Mouse (Mus musculus) hindbrain, embryonic 14.5 days (tissue): ENCODE measurements at regions not wholly inside any gene's neighbourhood (a gene's known extent, or its start where the extent isn't known, plus 50 kb on each side); places are given as distances from the start of the nearest gene placed in this dataset.
"Not testable (repeated sequence)": the region's sequence is repeated elsewhere in the genome, so short reads cannot be mapped to it uniquely, and the experiment has no call there.

ENCODE experiments used
- ATAC-seq: fragments of 200-750 bp; cut with Nextera tagmentation; 2 replicates; pipeline ENCODE4 v1.8.0; 2017; ENCODE audit warnings: moderate number of reproducible peaks, mild to moderate bottlenecking, moderate TSS enrichment, moderate library complexity; ENCODE audit not compliant: low FRiP score
- DNase-seq: peaks from one replicate; pipeline ENCODE4 v3.0.0-alpha.2; 2015; ENCODE audit warnings: low spot score
- H3K27ac ChIP-seq: fragments of 300-500 bp; sonication (generic); 2 replicates; pipeline ENCODE4 v1.5.1; 2014; ENCODE audit warnings: mild to moderate bottlenecking, moderate library complexity
- H3K27me3 ChIP-seq: fragments of 300-500 bp; sonication (generic); 2 replicates; pipeline ENCODE4 v1.6.1; 2014; ENCODE audit warnings: mild to moderate bottlenecking, low read length, mixed read lengths; ENCODE audit not compliant: control insufficient read depth, insufficient read depth
- H3K36me3 ChIP-seq: fragments of 300-500 bp; sonication (generic); replicated peaks from 2 replicates; pipeline ENCODE4 v1.6.1; 2014; ENCODE audit not compliant: control insufficient read depth, insufficient read depth
- H3K4me1 ChIP-seq: fragments of 300-500 bp; sonication (generic); replicated peaks from 2 replicates; pipeline ENCODE4 v1.6.1; 2014; ENCODE audit warnings: antibody characterized with exemption, low read length, mixed read lengths; ENCODE audit not compliant: control insufficient read depth, insufficient read depth
- H3K4me2 ChIP-seq: fragments of 300-500 bp; sonication (generic); replicated peaks from 2 replicates; pipeline ENCODE4 v1.6.1; 2014; ENCODE audit warnings: mild to moderate bottlenecking, moderate library complexity
- H3K4me3 ChIP-seq: fragments of 300-500 bp; sonication (generic); replicated peaks from 2 replicates; pipeline ENCODE4 v1.5.1; 2014; ENCODE audit warnings: mild to moderate bottlenecking, low read length
- H3K9ac ChIP-seq: fragments of 300-500 bp; sonication (generic); 2 replicates; pipeline ENCODE4 v1.6.1; 2014
- H3K9me3 ChIP-seq: fragments of 300-500 bp; sonication (generic); 2 replicates; pipeline ENCODE4 v1.6.1; 2016; ENCODE audit warnings: low read length; ENCODE audit not compliant: control insufficient read depth
- WGBS: fragments of 180-500 bp; shearing (Covaris S2); extraction: QIAGEN DNeasy Blood & Tissue Kit; methylation state at CpG from one replicate; pipeline ENCODE4 v1.1.7; 2014; 5-methylcytosine and 5-hydroxymethylcytosine counted together

DNA sequence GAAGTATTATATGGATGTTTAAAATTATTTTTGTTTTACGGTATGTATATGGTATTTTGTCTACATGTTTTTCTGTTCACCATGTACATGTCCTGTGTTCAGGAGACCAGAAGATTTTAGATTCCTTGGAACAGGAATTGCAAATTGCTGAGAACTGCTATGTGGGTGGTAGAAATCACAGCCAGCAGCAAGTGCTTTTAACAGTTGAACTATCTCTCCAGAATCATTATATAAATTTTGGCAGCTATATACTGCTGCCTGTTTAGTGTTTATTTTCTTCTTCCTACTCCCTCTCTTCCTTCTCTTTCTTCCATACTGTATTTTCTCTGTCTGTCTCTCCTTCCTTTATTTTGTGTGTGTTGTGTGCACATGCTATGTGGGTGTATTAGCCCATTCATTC lies 834.3 kb downstream of the Crisp4 start:
- not testable (repeated sequence) for H3K4me2 ChIP-seq, H3K9me3 ChIP-seq, H3K27ac ChIP-seq, H3K36me3 ChIP-seq, H3K4me3 ChIP-seq, H3K9ac ChIP-seq, DNase-seq, H3K4me1 ChIP-seq, ATAC-seq, H3K27me3 ChIP-seq
- 100% methylated on average over 1 of the region's 1 CpGs for WGBS

- H3K9me3 ChIP-seq, H3K9ac ChIP-seq, DNase-seq, H3K27me3 ChIP-seq, H3K27ac ChIP-seq, H3K4me3 ChIP-seq, H3K4me2 ChIP-seq, ATAC-seq, H3K36me3 ChIP-seq, H3K4me1 ChIP-seq: not testable (repeated sequence)
These were observed 835.8 kb downstream of the Crisp4 start for GRCm38 (mm10) chr1:17309928-17310327.
